Mouse (Mus musculus) forebrain, embryonic 16.5 days (tissue): ENCODE results near the gene Gm9817. TPM values are rescaled to one million over a fixed set of nuclear protein-coding genes. Genes with fewer than 3 reads are reported as not detected.
"Not testable (repeated sequence)": the region's sequence is repeated elsewhere in the genome, so short reads cannot be mapped to it uniquely, and the experiment has no call there.

ENCODE experiments used
- ATAC-seq: fragments of 200-750 bp; cut with Nextera tagmentation; 2 replicates; pipeline ENCODE4 v1.8.0; 2017; ENCODE audit warnings: mild to moderate bottlenecking, moderate library complexity
- H3K27ac ChIP-seq: fragments of 300-500 bp; sonication (generic); 2 replicates; pipeline ENCODE4 v1.5.1; 2014; ENCODE audit warnings: low read length, control low read depth
- H3K27me3 ChIP-seq: fragments of 300-500 bp; sonication (generic); replicated peaks from 2 replicates; pipeline ENCODE4 v1.6.1; 2014; ENCODE audit warnings: low read length; ENCODE audit not compliant: control insufficient read depth, insufficient read depth
- H3K36me3 ChIP-seq: fragments of 300-500 bp; sonication (generic); 2 replicates; pipeline ENCODE4 v1.6.1; 2014; ENCODE audit not compliant: control insufficient read depth, insufficient read depth
- H3K4me1 ChIP-seq: fragments of 300-500 bp; sonication (generic); replicated peaks from 2 replicates; pipeline ENCODE4 v1.6.1; 2014; ENCODE audit warnings: low read length; ENCODE audit not compliant: control insufficient read depth, insufficient read depth
- H3K4me2 ChIP-seq: fragments of 300-500 bp; sonication (generic); 2 replicates; pipeline ENCODE4 v1.6.1; 2014; ENCODE audit warnings: mild to moderate bottlenecking, low read length, control low read depth
- H3K4me3 ChIP-seq: fragments of 300-500 bp; sonication (generic); replicated peaks from 2 replicates; pipeline ENCODE4 v1.5.1; 2014; ENCODE audit warnings: mild to moderate bottlenecking, low read length, control low read depth
- H3K9ac ChIP-seq: fragments of 300-500 bp; sonication (generic); replicated peaks from 2 replicates; pipeline ENCODE4 v1.6.1; 2014; ENCODE audit warnings: low read depth, low read length, control low read depth
- H3K9me3 ChIP-seq: fragments of 300-500 bp; sonication (generic); 2 replicates; pipeline ENCODE4 v1.6.1; 2016; ENCODE audit warnings: low read length; ENCODE audit not compliant: control insufficient read depth
- whole genome bisulfite sequencing: fragments of 180-500 bp; shearing (Covaris S2); extraction: QIAGEN DNeasy Blood & Tissue Kit; methylation state at CpG from one replicate; pipeline ENCODE4 v1.1.7; 2014; 5-methylcytosine and 5-hydroxymethylcytosine counted together
- polyA plus RNA-seq: library from polyadenylated mRNA; unstranded; fragments of >200 nt; fragmentation: Nextera tagmentation; extraction: Ambion mirVana; gene quantifications from 2 replicates; pipeline ENCODE4 v1.2.1, GENCODE M21; 2015

The Gm9817 gene
- polyA plus RNA-seq: not detected in 2 replicates

GRCm38 (mm10) chr13:45078392-45078791 is at the start of gene Gm9817:
Gene Gm9817, plus strand, starts transcription at chr13:45078692.
- not testable (repeated sequence) for H3K4me1 ChIP-seq, ATAC-seq, H3K27me3 ChIP-seq, H3K4me2 ChIP-seq, H3K4me3 ChIP-seq, H3K9ac ChIP-seq, H3K36me3 ChIP-seq, H3K9me3 ChIP-seq, H3K27ac ChIP-seq
- 56% methylated on average over 16 of the region's 16 CpGs for WGBS

DNA sequence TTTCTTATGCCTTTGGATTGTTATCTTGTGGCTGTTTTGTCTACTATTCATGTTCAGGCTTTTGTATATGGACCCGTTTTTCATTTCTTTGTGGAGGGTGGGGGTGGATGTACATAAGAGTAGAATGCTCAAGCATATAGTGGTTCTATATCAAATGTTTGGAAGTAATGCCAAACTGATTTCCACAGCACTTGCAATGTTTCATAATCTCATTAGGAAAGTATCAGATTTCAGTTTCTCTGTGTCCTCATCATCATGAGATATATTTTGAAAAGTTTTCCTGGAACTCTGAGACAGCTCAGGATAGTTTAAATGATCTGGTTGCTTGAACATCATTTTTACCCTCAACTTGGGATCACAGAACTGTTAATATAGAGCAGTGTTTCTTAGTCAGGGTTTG is 48.7 kb upstream of the Gm9817 start:
- Histone ChIP-seq H3K27ac (no peak overlapping the region), H3K4me3 (no peak overlapping the region), H3K9me3 (no peaks in the 10 kb centered on the region), H3K9ac (no peak overlapping the region), H3K4me2 (no peak overlapping the region), H3K4me1 (no peaks in the 10 kb centered on the region), H3K36me3 (no peaks in the 10 kb centered on the region), H3K27me3 (no peaks in the 10 kb centered on the region)
- ATAC-seq: no peak
- 79% methylated on average over 1 of the region's 1 CpGs for WGBS

DNA sequence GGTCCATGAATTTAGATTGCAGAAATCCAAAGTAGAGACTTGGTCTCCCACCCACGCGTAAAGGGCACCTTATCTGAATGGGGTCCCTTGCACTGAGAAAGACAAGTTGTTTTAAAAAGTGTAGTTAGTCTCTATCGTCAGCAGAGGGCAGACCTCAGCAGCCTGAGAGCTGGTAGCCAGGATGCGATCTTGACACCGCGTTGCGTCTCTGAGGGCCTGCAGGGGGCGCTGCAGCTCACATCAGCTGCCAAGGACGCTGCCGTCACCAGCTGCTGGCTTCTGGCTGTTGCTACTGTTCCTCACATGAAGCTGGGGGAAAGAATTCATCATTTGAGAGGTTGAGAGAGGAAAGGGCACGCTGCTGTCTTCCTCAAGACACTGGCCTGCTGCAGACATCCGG is 47.7 kb upstream of the Gm9817 start:
- H3K4me3 ChIP-seq: no peak overlapping the region
- H3K9me3 ChIP-seq: no peaks in the 10 kb centered on the region
- no peak overlapping the region for H3K9ac ChIP-seq
- no peaks in the 10 kb centered on the region for H3K27me3 ChIP-seq
- no peaks in the 10 kb centered on the region for H3K36me3 ChIP-seq
- ATAC-seq: peak; percentile 52
- H3K4me1 ChIP-seq: no peaks in the 10 kb centered on the region
- H3K4me2 ChIP-seq: no peak overlapping the region
- H3K27ac ChIP-seq: no peak overlapping the region
- 12% methylated on average over 12 of the region's 12 CpGs for WGBS

GRCm38 (mm10) chr13:45031314-45031713 is 47.2 kb upstream of the Gm9817 start:
- H3K36me3 ChIP-seq: no peaks in the 10 kb centered on the region
- H3K4me2 ChIP-seq: no peak overlapping the region
- H3K4me1 ChIP-seq: no peaks in the 10 kb centered on the region
- no peak overlapping the region for H3K4me3 ChIP-seq
- 82% methylated on average over 10 of the region's 10 CpGs for WGBS
- no peaks in the 10 kb centered on the region for H3K27me3 ChIP-seq
- no peak overlapping the region for H3K9ac ChIP-seq
- H3K9me3 ChIP-seq: no peaks in the 10 kb centered on the region
- H3K27ac ChIP-seq: no peak overlapping the region
- no peak for ATAC-seq

GRCm38 (mm10) chr13:45031748-45032147 is 46.7 kb upstream of the Gm9817 start:
- H3K4me3 ChIP-seq: no peak overlapping the region
- WGBS: 81% methylated on average over 7 of the region's 7 CpGs
- ATAC-seq: no peak

GRCm38 (mm10) chr13:45032484-45032883 is 46.0 kb upstream of the Gm9817 start:
- no peaks in the 10 kb centered on the region for H3K4me1 ChIP-seq
- H3K36me3 ChIP-seq: no peaks in the 10 kb centered on the region
- H3K4me2 ChIP-seq: no peak overlapping the region
- no peaks in the 10 kb centered on the region for H3K9me3 ChIP-seq
- no peak for ATAC-seq
- H3K4me3 ChIP-seq: no peak overlapping the region
- WGBS: 85% methylated on average over 4 of the region's 4 CpGs
- no peak overlapping the region for H3K9ac ChIP-seq
- no peak overlapping the region for H3K27ac ChIP-seq
- no peaks in the 10 kb centered on the region for H3K27me3 ChIP-seq

More at GRCm38 (mm10) chr13:45031748-45032147, 46.7 kb upstream of the Gm9817 start:
- H3K36me3 ChIP-seq: no peaks in the 10 kb centered on the region
- H3K27me3 ChIP-seq: no peaks in the 10 kb centered on the region
- no peak overlapping the region for H3K9ac ChIP-seq
- no peaks in the 10 kb centered on the region for H3K4me1 ChIP-seq
- no peaks in the 10 kb centered on the region for H3K9me3 ChIP-seq
- H3K27ac ChIP-seq: no peak overlapping the region
- H3K4me2 ChIP-seq: no peak overlapping the region

- Histone ChIP-seq H3K9me3 (no peaks in the 10 kb centered on the region), H3K4me1 (no peaks in the 10 kb centered on the region), H3K4me3 (no peak overlapping the region), H3K27me3 (no peaks in the 10 kb centered on the region), H3K36me3 (no peaks in the 10 kb centered on the region), H3K9ac (no peak overlapping the region), H3K4me2 (no peak overlapping the region), H3K27ac (no peak overlapping the region)
- WGBS: 88% methylated on average over 10 of the region's 10 CpGs
- no peak for ATAC-seq
These were observed 45.1 kb upstream of the Gm9817 start for GRCm38 (mm10) chr13:45033360-45033759.

GRCm38 (mm10) chr13:45034759-45035158 is 43.7 kb upstream of the Gm9817 start:
- H3K4me1 ChIP-seq: no peaks in the 10 kb centered on the region
- H3K4me2 ChIP-seq: no peak overlapping the region
- H3K27me3 ChIP-seq: no peaks in the 10 kb centered on the region
- no peaks in the 10 kb centered on the region for H3K9me3 ChIP-seq
- no peaks in the 10 kb centered on the region for H3K36me3 ChIP-seq
- H3K27ac ChIP-seq: no peak overlapping the region
- 82% methylated on average over 7 of the region's 7 CpGs for WGBS
- no peak for ATAC-seq
- no peak overlapping the region for H3K9ac ChIP-seq
- no peak overlapping the region for H3K4me3 ChIP-seq

DNA sequence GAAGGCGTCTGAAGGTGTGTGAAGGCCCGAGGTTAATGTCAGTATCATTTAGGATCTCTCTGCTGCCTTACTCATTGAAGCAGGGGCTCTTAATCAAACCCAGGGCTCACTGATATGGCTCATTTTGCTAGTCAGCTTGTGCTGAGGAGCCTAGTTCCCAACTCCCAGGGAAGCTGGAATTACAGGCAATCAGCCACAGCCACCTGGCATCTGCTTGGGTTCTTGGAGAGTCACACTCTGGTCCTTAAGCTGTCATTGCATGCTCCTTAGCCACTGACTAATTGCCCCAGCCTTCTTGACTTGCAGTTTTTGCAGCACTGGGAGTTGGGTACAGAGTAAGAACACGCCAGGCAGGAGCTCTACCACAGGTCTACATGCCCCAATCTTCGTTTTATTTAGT is 42.1 kb upstream of the Gm9817 start:
- Histone ChIP-seq H3K4me1 (peaks cover 6% of the 10 kb centered on the region; the same call in 1 of the 2 replicates), H3K4me2 (no peak overlapping the region), H3K36me3 (no peaks in the 10 kb centered on the region), H3K27ac (no peak overlapping the region), H3K4me3 (no peak overlapping the region), H3K9me3 (no peaks in the 10 kb centered on the region), H3K9ac (no peak overlapping the region), H3K27me3 (no peaks in the 10 kb centered on the region)
- ATAC-seq: no peak
- WGBS: 93% methylated on average over 4 of the region's 4 CpGs

DNA sequence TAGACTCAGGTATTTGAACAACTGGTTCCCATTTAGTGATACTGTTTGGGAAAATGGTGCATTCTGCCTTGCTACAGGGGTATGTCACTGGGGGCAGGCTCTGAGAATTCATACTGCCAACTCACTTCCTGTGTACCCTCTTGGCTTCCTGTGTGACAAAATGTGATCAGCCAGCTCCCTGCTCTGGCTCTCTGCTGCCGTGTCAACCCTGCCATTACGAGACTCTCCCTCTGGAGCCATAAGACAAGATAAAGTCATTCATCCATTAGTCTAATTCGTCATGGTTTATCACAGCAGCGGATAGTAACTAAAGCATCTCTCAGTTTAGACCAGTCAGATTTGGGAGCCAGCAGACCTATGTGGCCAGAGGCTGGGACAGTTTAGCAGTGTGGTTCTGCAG is 38.3 kb upstream of the Gm9817 start:
- H3K4me1 ChIP-seq: peaks cover 6% of the 10 kb centered on the region; the same call in 1 of the 2 replicates
- ATAC-seq: no peak
- no peak overlapping the region for H3K4me2 ChIP-seq
- H3K27ac ChIP-seq: no peak overlapping the region
- no peaks in the 10 kb centered on the region for H3K9me3 ChIP-seq
- no peak overlapping the region for H3K9ac ChIP-seq
- H3K4me3 ChIP-seq: no peak overlapping the region
- H3K36me3 ChIP-seq: no peaks in the 10 kb centered on the region
- no peaks in the 10 kb centered on the region for H3K27me3 ChIP-seq
- 83% methylated on average over 4 of the region's 4 CpGs for WGBS
